Mouse (Mus musculus): ENCODE data around the gene Nek2.

DNA sequence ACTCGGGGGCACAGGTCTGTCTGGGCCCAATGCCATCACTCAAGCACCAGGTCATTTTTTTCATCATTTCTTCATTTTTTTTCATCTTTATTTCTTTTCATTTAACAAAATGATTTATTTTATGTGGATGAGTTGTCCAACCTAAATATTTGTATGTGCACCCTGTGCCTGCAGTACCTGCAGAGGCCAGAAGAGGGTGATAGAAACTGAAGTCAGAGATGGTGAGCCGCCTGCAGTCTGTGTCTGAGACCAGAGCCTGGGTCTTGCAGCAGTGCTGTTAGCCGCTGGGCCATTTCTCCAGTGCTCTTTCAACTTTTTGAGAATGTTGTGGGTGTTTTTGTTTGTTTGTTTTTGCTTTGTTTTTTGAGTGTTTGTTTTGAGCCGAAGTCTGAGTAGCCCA lies 14.5 kb upstream of the Nek2 start:
- no peak for TF ChIP-seq CTCF (IDR thresholded peaks at IDR 0.05; ENCODE audit: low read depth, low read length)
- TF ChIP-seq POLR2A (IDR thresholded peaks at IDR 0.05; ENCODE audit: extremely low read depth, insufficient read depth, low read length), result no peak
